18 mouse cellular contexts compared by ENCODE assay signal in genomic region chr11:75515186-75515585, GRCm38 (mm10). TPM values are rescaled to one million over a fixed set of nuclear protein-coding genes. Genes with fewer than 3 reads are reported as not detected.
"Had no signal": no experiment of that assay in that cellular context is flagged by ENCODE, and none has a peak within 500 bp of the region (broad histone marks: within the 10 kb centered on the region; RNA-seq: fewer than 3 reads in every experiment).

No protein-coding gene starts in this region.

- ATAC-seq: lung, postnatal 0 days had no signal

- H3K9ac ChIP-seq: limb, embryonic 12.5 days; liver, embryonic 14.5 days; neural tube, embryonic 12.5 days had no signal

- H3K27me3 ChIP-seq: limb, embryonic 12.5 days; neural tube, embryonic 12.5 days had no signal

- DNase-seq: kidney, adult 8-10 months; kidney, postnatal 25 days; liver; lung, adult 2 months; lung, postnatal 4 days; midbrain, embryonic 14.5 days; retina, postnatal 1 day; right cerebral cortex, postnatal 4 days; spleen, adult 18-20 months; thymus, adult 2 months; thymus, postnatal 25 days had no signal

- H3K27ac ChIP-seq: left cerebral cortex, adult 2 months; limb, embryonic 12.5 days; liver, embryonic 14.5 days; neural tube, embryonic 12.5 days had no signal

- H3K4me3 ChIP-seq: left cerebral cortex, adult 2 months; limb, embryonic 12.5 days; neural tube, embryonic 12.5 days had no signal

- H3K9me3 ChIP-seq: limb, embryonic 12.5 days; neural tube, embryonic 12.5 days had no signal

- H3K4me2 ChIP-seq: limb, embryonic 12.5 days; neural tube, embryonic 12.5 days had no signal

RNA-seq across cellular contexts. Expression of gene Scarf1, which starts 1.8 kb away (rescaled TPM):
- total RNA-seq: monocyte, adult 5-6 weeks; neutrophil, adult 5-6 weeks had no signal

RNA-seq across cellular contexts. Expression of gene Rilp, which starts 5.3 kb away (rescaled TPM):
- total RNA-seq: neutrophil, adult 5-6 weeks had no signal
